Mouse (Mus musculus) urinary bladder, postnatal 36 days (tissue): ENCODE measurements around the gene Nelfb.
A peak's percentile ranks its signal among the peaks of the same experiment; 100 is the strongest.
"Not testable (repeated sequence)": the region's sequence is repeated elsewhere in the genome, so short reads cannot be mapped to it uniquely, and the experiment has no call there.

Experiments
- DNase-seq, 2 experiments: peaks; one replicate each; pipeline ENCODE4 v3.0.0; 2022; ENCODE audit warnings: low spot score in 2 of 2, mixed read lengths in 1 of 2

Nelfb gene

DNA sequence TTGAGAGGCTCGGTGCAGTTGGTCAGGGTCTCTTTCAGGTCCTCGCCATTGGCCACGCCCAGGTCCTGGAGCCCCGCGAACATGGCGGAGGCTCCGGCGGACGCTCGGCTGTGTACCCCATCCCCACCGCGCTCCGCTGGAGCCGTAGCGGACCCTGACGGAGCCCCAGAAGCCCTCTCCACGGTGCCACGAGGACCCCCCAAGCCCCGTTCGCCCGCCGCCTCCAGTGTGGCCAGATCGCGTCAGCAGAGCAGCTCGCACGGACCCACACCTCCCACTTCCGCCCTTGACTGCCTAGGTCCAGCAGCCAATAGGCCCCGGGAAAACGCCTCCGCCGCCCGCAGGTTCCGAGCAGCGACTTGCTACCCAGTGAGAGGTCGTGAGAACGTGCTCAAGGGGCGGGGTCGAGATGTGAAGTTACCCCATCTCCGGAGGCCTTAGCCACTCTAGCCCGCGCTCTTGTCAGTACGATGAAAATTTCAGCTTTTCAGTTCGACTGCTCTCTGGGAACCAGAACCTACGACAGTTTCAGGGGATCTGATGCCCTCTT, at the start of gene Nelfb:
TSS of gene Nelfb (minus strand) at position 369 of the 550 bp plus-strand sequence.
- peak; percentile 89 to 92 for DNase-seq

DNA sequence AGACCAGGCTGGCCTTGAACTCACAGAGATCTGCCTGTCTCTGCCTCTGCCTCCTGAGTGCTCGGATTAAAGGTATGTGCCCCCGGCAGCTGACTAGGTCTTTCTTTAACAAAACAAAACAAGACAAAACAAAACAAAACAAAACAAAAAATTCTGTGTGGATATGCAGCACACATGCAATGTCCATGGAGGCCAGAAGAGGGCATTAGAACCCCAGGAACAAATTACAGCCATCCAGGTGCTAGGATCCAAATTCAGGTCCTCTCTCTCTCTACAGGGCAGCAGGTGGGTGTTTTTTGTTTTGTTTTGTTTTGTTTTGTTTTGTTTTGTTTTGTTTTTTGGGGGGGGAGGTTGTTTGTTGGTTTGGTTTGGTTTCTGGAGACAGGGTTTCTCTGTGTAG, 47.6 kb upstream of the Nelfb start:
- no peak for DNase-seq

DNA sequence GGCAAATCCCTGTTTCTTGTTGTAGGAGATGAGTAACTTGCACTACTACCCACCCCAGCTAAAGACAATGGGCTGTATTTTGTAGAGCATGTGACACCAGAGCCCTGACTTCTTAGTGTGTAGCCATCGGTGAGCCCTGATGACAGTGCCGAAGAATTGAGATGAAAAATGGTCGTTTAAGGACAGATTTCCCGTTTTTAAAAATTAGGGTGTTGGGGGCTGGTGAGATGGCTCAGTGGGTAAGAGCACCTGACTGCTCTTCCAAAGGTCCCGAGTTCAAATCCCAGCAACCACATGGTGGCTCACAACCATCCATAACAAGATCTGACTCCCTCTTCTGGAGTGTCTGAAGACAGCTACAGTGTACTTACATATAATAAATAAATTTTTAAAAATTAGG, 46.0 kb upstream of the Nelfb start:
- DNase-seq = not testable (repeated sequence)

DNA sequence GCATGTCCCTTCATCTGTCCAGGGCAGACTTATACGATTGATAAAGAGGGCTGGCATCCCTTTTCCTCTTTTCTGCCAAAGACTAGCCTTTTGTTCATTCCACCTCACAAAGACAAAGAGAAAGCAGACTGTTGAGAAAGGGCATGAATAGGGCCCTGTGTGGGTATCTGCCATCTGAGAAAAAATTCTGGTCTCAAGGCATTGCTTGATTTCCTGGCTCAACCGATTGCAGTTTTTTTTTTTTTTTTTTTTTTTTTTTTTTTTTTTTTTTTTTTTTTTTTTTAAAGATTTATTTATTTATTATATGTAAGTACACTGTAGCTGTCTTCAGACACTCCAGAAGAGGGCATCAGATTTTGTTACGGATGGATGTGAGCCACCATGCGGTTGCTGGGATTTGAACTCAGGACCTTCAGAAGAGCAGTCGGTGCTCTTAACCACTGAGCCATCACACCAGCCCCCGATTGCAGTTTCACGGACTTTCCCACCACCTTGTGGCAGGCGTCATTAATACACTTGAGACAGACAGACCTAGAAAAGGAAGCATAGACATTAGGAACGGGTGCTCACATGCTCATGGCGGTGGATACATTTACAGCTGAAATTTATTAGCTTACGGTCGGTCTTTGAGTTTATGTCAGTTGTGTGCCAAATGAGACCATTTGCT, 45.3 kb upstream of the Nelfb start:
- peak in 1 of 2 experiments; percentile 52 for DNase-seq

DNA sequence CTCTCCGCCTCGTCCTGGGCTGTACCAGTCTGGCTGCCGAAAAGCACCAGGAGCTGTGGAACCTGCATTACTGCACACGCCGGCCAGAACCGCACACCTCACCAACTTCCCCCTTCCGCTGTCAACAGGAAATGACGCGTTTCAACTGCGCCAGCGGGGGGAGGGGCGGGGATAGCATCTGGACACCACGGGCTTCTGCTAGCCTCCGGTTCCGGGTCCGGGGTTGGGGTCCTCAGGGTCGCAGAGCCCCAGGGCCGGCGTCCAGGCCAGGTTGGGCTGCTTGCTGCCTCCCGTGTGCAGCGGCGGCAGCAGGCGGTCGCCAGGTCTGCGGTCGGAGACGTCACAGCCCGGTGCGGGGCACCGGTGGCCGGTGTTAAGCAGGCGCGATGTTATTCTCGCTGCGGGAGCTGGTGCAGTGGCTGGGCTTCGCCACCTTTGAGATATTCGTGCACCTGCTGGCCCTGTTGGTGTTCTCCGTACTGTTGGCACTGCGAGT, 44.0 kb upstream of the Nelfb start, which contains the start of gene Tmem203:
TSS of gene Tmem203 (plus strand) at position 156 of the 496 bp plus-strand sequence.
- DNase-seq = peak; percentile 86

DNA sequence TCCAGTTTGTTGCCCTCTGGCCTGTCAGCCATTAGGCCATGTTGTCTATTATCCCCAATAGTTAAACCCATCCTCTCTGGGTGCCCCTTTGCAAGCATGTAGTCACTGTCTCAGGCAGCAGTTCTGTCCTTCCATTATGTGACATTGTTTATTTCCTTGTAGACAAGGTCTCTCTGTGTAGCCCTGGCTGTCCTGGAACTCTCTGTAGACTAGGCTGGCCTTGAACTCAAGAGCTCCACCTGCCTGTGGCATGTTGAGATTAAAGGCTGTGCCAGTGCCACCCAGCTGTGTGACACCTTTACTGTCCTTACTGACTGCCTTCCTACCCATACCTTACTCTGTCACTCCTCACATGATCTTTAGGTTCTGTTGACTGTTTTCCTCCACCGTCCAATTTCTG, 41.0 kb upstream of the Nelfb start:
- no peak for DNase-seq

DNA sequence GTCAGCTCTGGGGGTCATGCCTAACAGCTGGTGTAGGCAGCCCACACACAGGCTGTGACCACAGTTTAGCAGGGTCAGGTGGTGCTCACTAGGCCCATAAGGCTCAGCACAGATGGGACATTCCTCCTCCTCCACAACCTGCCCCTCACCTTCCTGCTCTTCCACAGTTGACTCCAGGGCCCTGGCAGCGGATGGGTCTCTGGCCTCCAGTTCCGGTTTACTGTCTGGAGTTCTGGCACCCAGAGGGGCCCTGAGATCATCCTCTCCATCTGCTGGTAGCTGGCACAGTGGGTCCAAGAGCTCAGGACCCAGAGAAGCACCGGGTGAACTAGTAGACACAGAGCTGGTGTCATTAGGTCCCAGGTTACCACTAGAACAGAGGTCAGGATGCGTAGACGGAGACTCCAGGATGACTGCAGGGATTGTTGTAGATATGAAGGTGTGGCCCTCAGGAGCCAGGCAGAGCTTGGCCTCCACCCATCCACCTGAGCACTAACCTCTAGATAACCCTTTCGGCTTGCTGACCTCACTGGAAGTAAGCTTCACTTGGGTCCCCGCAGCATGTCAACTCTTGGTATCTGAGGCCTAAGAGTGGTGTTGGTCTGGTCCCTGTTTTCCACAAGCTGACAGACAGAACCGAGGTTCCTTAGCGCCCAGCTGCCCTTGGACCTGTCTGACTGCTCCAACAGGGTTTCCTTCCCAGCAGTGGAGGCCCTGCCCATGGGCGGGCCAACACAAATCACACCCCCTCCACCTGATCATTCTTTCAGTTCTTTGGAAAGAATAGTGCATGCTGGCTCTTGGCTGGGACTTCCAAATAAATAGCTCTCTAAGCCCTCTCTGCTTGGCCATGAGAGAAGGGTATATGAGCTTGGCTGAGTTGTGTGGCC, 35.1 kb upstream of the Nelfb start, which contains the start of gene AL732309.1:
TSS of gene AL732309.1 (minus strand) at position 681 of the 890 bp plus-strand sequence.
- DNase-seq = no peak

DNA sequence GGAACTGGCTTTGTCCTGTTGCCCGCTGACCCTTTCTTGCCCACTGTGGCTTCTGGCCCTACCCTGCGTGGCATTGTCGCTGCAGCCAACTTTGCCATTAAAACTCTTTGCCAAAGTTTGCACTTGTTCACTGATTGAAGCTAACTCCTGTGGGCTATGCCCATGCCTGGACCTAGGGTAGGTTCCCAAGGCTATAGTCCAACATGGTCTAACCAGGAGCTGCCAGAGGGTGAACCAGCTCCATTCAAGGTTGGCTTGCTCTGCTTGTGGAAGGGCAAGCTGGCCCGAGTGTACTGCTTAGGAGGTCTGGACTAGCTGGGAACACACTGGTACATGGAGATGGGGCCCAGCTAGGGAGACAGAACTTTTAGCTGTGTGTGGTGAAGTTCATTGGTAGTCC, 32.9 kb upstream of the Nelfb start:
- no peak for DNase-seq

DNA sequence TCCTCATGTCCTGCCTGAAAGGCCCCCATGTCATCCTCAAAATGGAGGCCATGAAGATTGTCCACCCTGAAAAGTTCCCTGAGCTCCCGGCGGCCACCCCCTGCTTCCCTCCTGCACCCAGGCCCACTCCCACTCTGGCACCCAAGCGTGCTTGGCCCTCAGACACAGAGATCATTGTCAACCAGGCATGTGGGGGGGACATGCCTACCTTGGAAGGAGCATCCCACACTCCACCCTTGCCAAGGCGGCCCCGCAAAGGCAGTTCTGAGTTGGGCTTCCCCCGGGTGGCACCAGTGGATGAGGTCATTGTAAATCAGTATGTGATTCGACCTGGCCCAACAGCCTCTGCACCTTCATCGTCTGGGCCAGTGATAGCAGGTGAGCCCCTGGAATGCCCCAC, 32.1 kb upstream of the Nelfb start:
- DNase-seq = no peak

DNA sequence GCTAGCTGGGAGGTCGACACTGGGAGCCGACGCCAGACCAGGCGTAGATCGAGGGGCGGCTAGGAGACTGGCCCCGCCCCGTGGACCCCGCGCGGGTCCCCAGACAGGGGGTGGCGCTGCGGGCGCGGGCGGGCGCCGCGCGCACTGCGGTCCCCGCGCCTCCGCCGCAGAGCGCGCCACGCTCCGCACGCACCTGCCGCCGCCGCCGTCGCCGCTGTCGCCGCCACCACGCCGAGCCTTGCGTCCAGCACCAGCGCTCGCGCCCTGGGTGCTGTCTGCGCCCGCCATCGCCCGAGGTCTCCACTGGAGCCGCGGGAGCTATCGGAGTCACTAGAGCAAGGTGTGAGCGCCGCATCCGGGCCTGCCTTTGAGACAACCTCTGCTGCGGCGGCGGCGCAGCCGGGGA, 30.8 kb upstream of the Nelfb start, which contains the start of the genes Rnf208 and Cysrt1:
TSS of gene Rnf208 (plus strand) at position 155 of the 406 bp plus-strand sequence.
TSS of gene Cysrt1 (minus strand) at position 352 of the 406 bp plus-strand sequence.
- DNase-seq = no peak

DNA sequence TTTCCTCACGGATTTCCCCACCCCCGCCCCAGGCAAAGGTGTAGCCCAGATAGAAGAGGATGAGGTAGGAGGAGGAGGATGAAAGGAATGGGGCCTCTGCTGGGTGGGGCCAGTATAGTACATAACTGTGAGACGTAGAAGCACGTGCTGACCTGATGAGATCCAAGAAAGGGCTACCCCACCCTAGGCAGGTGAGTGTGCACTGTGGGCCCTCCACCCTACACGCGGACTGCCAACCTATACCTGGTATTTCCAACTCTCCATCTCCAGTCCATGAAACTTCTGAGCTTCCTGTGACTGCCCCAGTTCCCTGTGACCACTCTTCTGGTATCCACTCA, 30.1 kb upstream of the Nelfb start:
- DNase-seq = no peak

DNA sequence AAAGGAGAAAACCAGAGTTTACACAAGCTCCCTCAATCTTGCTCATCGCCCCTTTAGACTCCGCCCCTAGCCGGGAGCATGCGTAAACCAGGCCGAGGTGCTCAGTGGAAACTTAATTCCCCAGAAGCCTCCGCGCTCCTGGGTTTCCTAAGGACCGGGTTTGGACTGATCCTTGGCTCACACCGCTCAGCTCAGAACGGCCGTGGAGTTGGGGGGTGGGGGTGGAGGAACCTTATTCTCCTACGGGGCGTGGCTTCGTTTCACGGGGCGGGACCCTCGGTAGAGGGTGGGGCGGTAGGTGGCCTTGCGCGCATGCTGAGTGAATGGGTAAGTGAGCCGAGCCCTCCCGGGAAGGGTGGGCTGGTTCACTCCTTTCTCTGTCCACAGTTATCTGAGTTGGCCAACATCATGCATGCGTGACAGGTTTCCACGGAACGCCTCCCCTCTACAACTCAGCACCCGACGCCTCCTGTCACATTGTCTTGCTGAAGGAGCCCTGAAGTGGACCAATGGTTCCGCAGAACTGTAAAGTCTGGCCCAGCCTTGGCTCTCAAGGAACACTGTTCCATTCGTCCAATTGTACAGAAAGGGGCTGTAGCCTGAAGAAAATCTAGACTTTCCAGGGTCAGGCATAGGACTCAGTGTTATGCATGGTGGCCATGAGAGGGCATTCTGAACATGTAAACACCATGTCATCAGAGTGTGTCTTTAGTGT, 29.6 kb upstream of the Nelfb start:
- peak; percentile 43 to 71 for DNase-seq

DNA sequence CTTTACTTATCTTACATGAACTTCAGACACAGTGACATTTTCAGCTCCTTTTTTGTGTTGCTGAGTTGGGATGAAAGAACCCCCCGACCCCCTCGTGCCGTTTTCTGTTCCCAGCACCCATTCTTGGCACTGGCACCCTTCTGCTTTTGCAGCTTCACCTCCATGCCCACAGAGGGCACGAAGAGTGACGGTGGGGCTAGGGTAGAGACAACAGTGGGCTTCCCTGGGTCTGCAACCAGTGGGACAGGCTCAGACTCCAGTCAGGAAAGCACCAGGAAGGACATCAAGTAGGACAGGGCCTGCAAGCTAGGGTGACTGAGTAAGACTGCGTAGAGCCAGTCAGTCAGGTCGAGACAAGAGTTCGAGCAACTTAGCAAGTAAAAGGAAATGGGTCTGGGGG, 29.0 kb upstream of the Nelfb start:
- DNase-seq = no peak

DNA sequence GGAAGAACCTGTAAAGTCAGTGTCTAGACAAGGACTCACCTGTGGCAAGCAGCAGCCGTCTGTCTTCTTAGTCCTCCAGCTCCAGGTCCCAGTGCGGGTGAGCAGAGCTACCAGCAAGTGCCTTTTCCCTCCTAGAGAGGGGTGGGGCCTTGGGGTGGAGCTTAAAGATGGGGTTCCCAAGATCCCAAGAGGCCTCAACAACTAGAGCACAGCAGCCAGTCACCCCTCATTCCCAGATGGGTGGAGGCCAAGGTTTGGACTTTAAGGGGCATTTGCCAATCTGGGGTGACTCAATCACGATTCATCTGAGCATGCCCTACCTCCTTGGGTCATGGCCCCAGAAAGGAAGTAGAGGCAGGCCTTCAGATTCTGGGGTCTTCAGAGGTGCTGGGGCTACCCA, 28.5 kb upstream of the Nelfb start:
- DNase-seq = no peak

DNA sequence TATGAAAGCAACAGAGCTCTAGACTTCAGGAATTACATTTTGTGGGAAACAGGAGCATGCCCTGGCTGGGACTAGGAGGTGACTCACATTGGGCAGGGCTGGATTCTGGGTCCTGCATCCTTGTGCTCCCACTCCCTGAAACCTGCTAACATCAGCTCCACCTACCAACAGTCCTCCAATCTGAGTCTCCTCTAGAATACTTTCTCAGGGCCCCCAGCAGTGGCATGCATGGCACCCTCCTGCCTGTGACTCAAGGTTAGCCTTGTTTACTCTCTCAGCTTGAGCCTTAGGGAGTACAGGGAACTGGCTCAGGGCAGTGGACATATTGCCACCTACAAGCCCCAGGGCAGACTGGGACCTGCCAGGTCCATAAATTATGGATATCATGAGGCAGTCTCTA, 26.8 kb upstream of the Nelfb start:
- no peak for DNase-seq

DNA sequence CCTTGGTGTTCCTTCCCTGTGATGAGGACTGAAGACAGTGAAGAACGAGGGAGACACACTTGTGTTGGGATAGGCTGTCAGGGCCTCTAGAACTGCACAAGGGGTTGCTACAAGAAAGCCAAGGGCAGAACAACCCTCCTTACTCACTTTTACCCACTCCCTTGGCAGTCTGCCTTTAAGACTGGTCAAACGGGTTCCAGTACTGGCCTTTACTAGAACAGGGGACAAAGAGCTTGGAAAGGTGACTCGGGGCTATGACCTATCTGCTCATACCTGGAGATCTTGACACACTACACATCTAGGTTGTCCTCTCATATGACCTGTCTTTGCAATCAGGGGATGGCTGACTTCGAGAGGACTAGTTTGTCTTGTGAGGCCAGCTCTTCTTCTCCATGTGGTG, 26.2 kb upstream of the Nelfb start:
- DNase-seq = peak; percentile 79 to 81

DNA sequence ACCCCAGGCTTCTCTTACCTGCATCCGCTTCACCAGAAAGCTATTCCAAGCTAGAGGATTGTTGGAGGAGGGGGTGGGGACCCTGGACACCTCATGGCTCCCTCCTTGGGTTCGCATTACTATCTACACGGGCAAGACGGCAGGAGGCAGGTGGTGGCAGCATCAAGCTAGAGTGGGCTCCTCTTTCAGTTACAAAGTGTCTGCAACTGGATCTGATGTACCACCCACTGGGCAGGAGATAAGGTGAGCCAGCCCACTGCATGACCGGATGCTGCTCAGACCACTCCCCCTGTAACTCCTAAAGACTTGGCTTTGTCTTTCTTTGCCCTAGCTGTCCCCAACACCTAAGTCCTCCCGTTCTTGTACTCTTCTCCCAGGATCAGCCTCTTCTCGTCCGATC, 25.3 kb upstream of the Nelfb start, which contains the start of gene Rnf224:
TSS of gene Rnf224 (minus strand) at position 174 of the 400 bp plus-strand sequence.
- DNase-seq = no peak

DNA sequence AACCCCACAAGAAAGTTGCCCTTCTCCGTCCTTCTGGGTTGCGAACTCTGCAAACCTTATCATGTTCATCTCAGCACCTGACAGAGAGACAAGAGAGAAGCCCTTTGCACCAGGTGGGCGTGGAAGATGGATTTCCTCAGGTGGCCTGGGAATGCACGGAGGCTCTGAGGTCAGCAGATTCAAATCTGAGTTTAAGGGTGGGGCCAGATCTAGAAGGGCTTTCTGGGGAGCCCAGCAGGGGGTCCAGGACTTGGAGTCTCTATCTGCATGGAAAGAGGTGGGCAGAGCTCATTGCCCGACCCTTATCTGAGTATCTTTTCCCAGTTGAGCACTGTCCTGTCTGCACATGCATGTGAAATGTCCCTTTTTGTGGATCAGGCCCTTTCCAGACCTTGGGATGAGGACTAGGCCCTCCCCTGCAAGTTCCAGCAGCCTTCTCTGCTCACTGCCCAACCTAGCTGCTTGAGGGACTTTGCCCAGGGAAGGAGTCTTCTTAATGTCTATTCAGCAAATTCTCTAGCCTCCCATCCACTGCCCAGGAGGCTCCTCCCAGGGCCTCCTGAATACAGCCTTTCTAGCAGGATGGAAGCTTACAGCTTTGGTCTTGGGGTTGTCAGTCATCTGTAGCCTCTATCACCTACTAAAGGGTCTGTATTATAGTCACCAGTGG, 23.4 kb upstream of the Nelfb start:
- DNase-seq = no peak

DNA sequence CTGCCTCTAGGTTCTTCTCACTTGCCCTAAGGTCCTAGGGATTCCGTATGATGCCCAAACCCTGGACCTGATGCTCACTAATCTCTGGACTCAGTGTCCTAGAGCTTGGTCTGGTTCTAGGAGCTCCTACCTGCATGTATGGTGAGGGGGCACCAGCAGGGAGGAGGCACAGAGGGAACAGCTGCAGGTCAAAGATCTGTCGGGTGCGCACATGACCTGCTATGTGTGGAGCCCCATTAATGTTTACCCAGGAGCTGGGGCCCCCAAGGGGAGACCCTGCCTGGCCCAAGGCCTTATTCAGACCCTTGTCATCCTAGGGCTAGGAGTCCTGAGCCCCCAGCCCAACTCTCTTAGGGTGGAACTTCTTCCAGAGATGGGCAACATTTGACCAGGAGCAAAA, 22.8 kb upstream of the Nelfb start, which contains the start of gene Slc34a3:
TSS of gene Slc34a3 (minus strand) at position 315 of the 400 bp plus-strand sequence.
- no peak for DNase-seq

DNA sequence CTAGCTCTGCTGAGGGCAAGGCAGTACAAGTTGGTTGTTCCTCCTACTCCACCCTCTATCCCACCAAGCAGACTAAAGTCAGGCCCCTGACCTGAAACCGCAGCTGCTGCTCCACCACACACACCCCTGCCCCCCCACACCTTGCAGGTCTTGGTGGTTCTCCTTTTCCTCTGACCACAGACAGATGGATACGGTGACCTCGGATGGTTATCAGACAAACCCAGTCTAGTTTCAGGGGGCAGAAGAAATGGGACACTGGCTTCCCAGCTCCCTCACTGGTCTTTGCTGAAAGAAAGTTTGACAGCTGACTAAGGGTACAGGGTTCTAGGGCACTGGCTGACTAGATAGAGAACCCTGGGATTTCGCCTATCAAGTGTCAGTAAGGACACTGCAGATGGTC, 22.1 kb upstream of the Nelfb start:
- no peak for DNase-seq

DNA sequence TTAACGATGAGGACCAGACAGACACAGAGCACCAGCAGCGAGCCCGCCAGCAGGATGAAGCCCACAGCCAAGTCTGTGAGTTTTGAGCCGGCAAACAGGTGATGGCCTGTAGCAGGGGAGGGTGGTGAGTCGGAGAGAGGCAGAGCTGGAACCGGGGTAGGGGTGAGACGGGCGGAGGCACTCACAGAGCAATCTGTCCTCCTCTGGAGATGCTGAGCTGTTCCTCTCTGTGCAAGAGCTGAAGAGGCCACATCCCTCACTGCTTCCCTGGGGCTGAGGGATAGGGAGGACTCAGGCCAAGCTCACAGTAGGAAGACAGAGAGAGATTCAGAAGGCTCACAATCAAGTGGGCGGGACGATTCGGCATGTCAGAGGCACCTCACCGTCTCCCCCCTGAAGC, 19.7 kb upstream of the Nelfb start:
- no peak for DNase-seq
